In the genomic region with DNA sequence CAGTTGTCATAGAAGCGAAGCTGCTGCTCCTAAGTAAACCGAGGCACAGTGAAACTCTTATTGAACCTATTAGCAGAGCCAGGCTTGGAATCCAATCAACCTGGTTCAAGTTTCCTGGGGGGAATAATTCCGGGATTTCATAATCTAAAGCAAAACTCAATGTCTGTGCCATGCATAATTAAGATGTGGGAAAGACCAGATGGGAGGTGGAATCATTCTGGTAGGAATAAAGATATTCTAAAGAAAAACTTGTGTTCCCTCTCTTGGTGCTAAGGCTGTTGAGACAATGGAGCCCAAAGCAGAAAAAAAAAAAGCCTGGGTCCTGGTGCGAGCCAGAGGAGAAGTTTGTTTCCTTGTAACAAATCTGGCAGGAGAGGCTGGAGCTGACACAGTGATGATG, we compare ENCODE assay signal across 18 mouse cellular contexts.
DNase-seq lines count a peak whose midpoint lies in the region; ATAC-seq lines count a peak whose summit lies in the region.
"Had no signal": no experiment of that assay in that cellular context is flagged by ENCODE, and none has a peak within 500 bp of the region (broad histone marks: within the 10 kb centered on the region; RNA-seq: fewer than 3 reads in every experiment).

No protein-coding gene starts in this region.

- peak; percentile 92 for ATAC-seq in frontal cortex, adult (ENCODE audit: low TSS enrichment)
- ATAC-seq: activated CD4-positive, CD25-positive, alpha-beta regulatory T cell, adult 4 months; CD4-positive, CD25-positive, alpha-beta regulatory T cell, adult 4 months; Patski had no signal

- DNase-seq in frontal cortex, postnatal 14 days (ENCODE audit: low spot score in 2 of 2) = no peak
- DNase-seq in brain, adult 2 months (ENCODE audit: low read depth, low spot score) = peak; percentile 35
- no peak for DNase-seq in lung, adult 18-20 months
- DNase-seq: adrenal gland, adult 2 months; adrenal gland, adult 8-10 months; adrenal gland, postnatal 10 days; adrenal gland, postnatal 14 days; adrenal gland, postnatal 25 days; adrenal gland, postnatal 36 days; B cell, adult 2 months; cerebellum, adult 11 months; cerebellum, adult 11-12 months; cerebellum, adult 18-20 months; cerebellum, adult 2 months had no signal
